Mouse (Mus musculus): ENCODE measurements around the gene Pmpca.

Gene Pmpca

DNA sequence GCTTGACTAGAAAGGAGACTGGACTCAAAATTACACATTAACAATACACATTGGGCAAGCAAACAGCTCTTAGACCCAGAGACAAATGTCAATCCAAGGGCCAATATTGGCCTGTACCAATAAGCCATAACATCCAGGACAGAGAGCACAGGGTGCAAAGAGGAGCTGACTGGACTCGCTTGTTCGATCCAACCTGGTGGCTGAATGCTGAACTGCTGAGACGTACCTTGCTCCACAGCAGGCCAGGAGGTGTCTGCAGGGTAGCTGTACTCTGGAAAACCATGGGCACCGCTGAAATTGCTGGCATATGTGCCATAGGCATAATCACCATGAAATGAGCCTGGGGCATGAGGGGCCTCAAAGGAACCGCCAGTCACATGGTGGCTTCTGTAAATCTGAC lies 40.7 kb downstream of the Pmpca start:
- DNase-seq (ENCODE audit: low spot score): no peak

DNA sequence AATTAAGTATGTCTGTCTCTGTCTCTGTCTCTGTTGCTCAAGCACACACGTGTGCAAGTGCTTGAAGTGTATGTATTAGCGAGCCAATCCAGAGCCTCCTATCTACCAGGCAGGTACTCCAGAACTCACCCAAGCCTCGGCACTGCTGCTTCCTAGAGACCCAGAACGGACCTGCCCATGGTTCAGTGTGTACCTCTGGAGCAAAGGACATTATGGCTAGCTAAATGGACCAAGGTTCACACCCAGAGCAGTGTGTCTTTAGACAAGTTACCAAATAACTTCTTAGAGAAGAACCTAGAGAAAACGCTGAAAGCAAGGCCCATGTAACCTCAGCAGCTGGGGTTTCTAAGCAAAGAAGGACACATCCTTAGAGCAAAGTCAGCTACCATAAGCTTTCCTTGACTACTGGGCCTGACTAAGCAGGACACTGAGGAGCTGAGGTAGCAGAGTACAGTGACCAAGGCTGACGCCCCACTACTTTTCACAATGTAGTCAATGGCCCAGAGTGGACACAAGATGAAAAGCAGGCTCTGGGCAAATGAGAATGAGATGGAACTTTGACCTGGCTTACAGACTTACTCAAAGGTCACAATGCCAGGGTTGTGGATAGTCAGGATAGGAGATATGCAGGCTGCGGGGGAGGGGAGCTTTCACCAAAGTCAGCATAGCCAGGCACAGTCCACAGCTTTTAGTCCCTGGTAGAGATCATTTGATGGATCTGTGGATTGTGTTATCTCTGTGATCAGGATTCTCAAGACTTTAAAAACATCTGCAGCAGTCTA lies 45.8 kb downstream of the Pmpca start:
- no peak for DNase-seq (ENCODE audit: low spot score)

GRCm38 (mm10) chr2:26437221-26437620 lies 48.1 kb downstream of the Pmpca start:
- no peak for DNase-seq (ENCODE audit: low spot score)

- no peak for DNase-seq (ENCODE audit: low spot score)
Measured at GRCm38 (mm10) chr2:26438373-26438772, 49.2 kb downstream of the Pmpca start.

- DNase-seq (ENCODE audit: low spot score): no peak
Measured at GRCm38 (mm10) chr2:26439671-26440070, 50.5 kb downstream of the Pmpca start.

- no peak for DNase-seq (ENCODE audit: low spot score)
Measured at GRCm38 (mm10) chr2:26441261-26441660, 52.1 kb downstream of the Pmpca start.

DNA sequence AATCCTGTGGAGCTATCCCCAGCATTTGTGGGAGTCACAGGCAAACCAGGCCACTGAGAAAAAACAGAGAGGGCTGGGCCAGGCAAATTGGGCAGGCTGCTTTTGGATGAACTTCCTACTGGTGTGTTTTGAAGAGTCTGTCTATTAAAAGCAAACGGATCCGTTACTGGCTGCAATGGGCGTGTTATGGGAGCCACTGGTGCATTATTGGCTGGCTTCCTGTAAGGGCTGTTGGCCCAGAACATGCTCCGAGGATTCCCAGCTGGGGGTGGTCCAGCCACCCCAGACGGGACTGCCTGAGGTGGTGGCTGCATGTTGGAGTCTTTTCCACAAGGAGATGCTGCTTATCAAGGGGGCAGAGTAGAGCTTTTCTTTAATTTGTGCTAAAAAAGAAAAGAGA lies 52.5 kb downstream of the Pmpca start:
- DNase-seq (ENCODE audit: low spot score): no peak

GRCm38 (mm10) chr2:26442843-26443242 lies 53.7 kb downstream of the Pmpca start:
- DNase-seq (ENCODE audit: low spot score): no peak

GRCm38 (mm10) chr2:26443876-26444275 lies 54.7 kb downstream of the Pmpca start:
- no peak for DNase-seq (ENCODE audit: low spot score)

GRCm38 (mm10) chr2:26444368-26444767 lies 55.2 kb downstream of the Pmpca start:
- DNase-seq (ENCODE audit: low spot score): no peak

- DNase-seq (ENCODE audit: low spot score): peak; percentile 84
Measured at GRCm38 (mm10) chr2:26444946-26445665, 56.0 kb downstream of the Pmpca start, which contains the start of gene Sec16a. Gene Sec16a, minus strand, starts transcription at chr2:26445216.

- DNase-seq (ENCODE audit: low spot score): peak; percentile 93
Measured at GRCm38 (mm10) chr2:26445666-26446445, 56.7 kb downstream of the Pmpca start.

DNA sequence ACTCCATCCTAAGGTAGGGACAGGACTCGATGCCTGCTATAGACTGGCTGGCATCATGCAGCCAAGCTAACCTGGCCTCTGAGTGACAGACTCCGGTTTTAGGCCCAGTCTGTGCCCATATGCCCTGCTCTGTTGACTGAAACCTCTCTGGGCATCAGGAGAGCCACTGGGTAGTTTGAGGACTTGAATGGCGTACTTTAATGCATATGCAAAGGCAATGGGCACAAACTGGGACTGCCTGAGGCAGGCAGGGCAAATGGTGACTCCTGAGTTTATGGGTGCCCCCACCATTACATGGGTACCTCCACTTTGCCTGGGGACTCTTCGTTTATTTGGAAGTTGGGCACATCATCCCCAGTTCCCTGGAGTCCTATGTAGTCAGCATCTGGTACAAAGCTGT lies 57.5 kb downstream of the Pmpca start:
- no peak for DNase-seq (ENCODE audit: low spot score)
